In genomic region chr1:119912953-119913814, GRCm38 (mm10) we compare ENCODE assay signal across 8 mouse cellular contexts. TPM values are rescaled to one million over a fixed set of nuclear protein-coding genes. Genes with fewer than 3 reads are reported as not detected.
DNase-seq lines count a peak whose midpoint lies in the region; ATAC-seq and TF ChIP-seq lines count a peak whose summit lies in the region.

Gene Tmem177, minus strand, starts transcription at chr1:119913208.

- 11% methylated on average over 42 of the region's 42 CpGs for WGBS in hindbrain, postnatal 0 days

- peak within 1 kb of the TSS; percentile 46 for H3K4me3 ChIP-seq in hindbrain, postnatal 0 days (ENCODE audit: low read length)
- H3K4me3 ChIP-seq in left cerebral cortex, adult 2 months: peak within 1 kb of the TSS; percentile 66

- no peaks in the 10 kb centered on the region for H3K36me3 ChIP-seq in hindbrain, postnatal 0 days (ENCODE audit: insufficient read depth, low read length)

- peak; percentile 95 for ATAC-seq in hindbrain, postnatal 0 days
- peak; percentile 95 for ATAC-seq in megakaryocyte, adult 5-6 weeks (ENCODE audit: poor library complexity, severe bottlenecking)

- H3K4me1 ChIP-seq in hindbrain, postnatal 0 days (ENCODE audit: insufficient read depth, low read length): no peaks in the 10 kb centered on the region

- no peaks in the 10 kb centered on the region for H3K27me3 ChIP-seq in hindbrain, postnatal 0 days (ENCODE audit: insufficient read depth, low read length)

- no peaks in the 10 kb centered on the region for H3K9me3 ChIP-seq in hindbrain, postnatal 0 days (ENCODE audit: low read length)

- peak within 1 kb of the TSS; percentile 57 for H3K27ac ChIP-seq in hindbrain, postnatal 0 days
- peak within 1 kb of the TSS; percentile 71 for H3K27ac ChIP-seq in left cerebral cortex, adult 2 months

- intact Hi-C loops in left cerebral cortex, adult 2 months (cut with DNase I): loop anchor here (2.0 kb wide), 1 partner anchor 76 kb away; the partner anchor contains the start of gene Ptpn4

- H3K4me2 ChIP-seq in hindbrain, postnatal 0 days (ENCODE audit: low read depth, low read length): peak within 1 kb of the TSS; percentile 69

- TF ChIP-seq CTCF in hindbrain, postnatal 0 days (IDR thresholded peaks at IDR 0.05; ENCODE audit: low read depth): no peak; the same call in 1 of the 2 replicates
- no peak for TF ChIP-seq CTCF in left cerebral cortex, adult 2 months (IDR thresholded peaks at IDR 0.05)

- DNase-seq in T-cell, adult 2 months (ENCODE audit: low spot score): peak; percentile 96
- DNase-seq in cerebellum, postnatal 4 days (ENCODE audit: low spot score in 2 of 2): peak; percentile 84 to 92
- peak; percentile 96 for DNase-seq in gastrocnemius, adult 18-20 months (ENCODE audit: low spot score)
- peak; percentile 93 for DNase-seq in hindbrain, postnatal 0 days (ENCODE audit: low spot score)
- DNase-seq in left cerebral cortex, adult 2 months (ENCODE audit: extremely low spot score in 1 of 2, low spot score in 2 of 2): peak; percentile 90 to 92
- peak; percentile 91 to 93 for DNase-seq in right cerebral cortex, adult 2 months (ENCODE audit: low spot score in 2 of 2)
- DNase-seq in urinary bladder, postnatal 14 days (ENCODE audit: low spot score): peak; percentile 97

- peak within 1 kb of the TSS; percentile 43 for H3K9ac ChIP-seq in hindbrain, postnatal 0 days (replicated peaks; ENCODE audit: low read length)

RNA-seq across cellular contexts. Expression of gene Tmem177, which starts in this region (rescaled TPM):
- total RNA-seq in gastrocnemius, adult 18-20 months (2021): 1 to 10 TPM; 6.9 to 7.1 TPM
- total RNA-seq in hindbrain, postnatal 0 days (2014; rRNA removed): 6.8 and 10.8 TPM in 2 replicates
- polyA plus RNA-seq in hindbrain, postnatal 0 days (2015; fragmentation: Nextera tagmentation; extraction: Ambion mirVana): 4.2 and 4.5 TPM in 2 replicates
- 1 to 10 TPM; 7.7 to 8.1 TPM for total RNA-seq in left cerebral cortex, adult 2 months (2021)
- total RNA-seq in megakaryocyte, adult 5-6 weeks (2015): 1.6 and 2.1 TPM in 2 replicates
- 1.3 and 1.7 TPM in 2 replicates for total RNA-seq in megakaryocyte, adult 5-6 weeks (2017)

Comparison
In these comparisons a context has a peak if more than half of its experiments do, and no peak if none do; other contexts are left out.
1. Peak in every context shown above with its lines: DNase-seq, ATAC-seq, H3K4me3 ChIP-seq and H3K27ac ChIP-seq.